Mouse (Mus musculus) liver, postnatal 0 days (tissue): Measurements from ENCODE around the gene Tigit.

Source experiments
- CTCF ChIP-seq: sonication (generic); IDR thresholded peaks from 2 replicates; pipeline ENCODE4 v1.5.1; 2016; ENCODE audit warnings: antibody characterized with exemption, low read depth
- EP300 ChIP-seq: IDR thresholded peaks from 2 replicates; pipeline ENCODE4 v1.6.1; 2016; ENCODE audit warnings: antibody characterized with exemption, low read depth, mild to moderate bottlenecking

GRCm38 (mm10) chr16:43709062-43709413, 45.1 kb upstream of the Tigit start:
- TF ChIP-seq EP300 (no peak), CTCF (no peak)
